Mouse (Mus musculus) cerebellum, postnatal 10 days (tissue): Measurements from ENCODE around the gene Rab25.

Experiments used
- DNase-seq, 2 experiments: peaks; one replicate each; pipeline ENCODE4 v3.0.0; 2021; ENCODE audit warnings: mixed read lengths in 2 of 2

Rab25 gene

GRCm38 (mm10) chr3:88566536-88567061, 18.5 kb upstream of the Rab25 start:
- DNase-seq = no peak

GRCm38 (mm10) chr3:88566116-88566515, 18.0 kb upstream of the Rab25 start:
- no peak for DNase-seq

- no peak for DNase-seq
Measured at GRCm38 (mm10) chr3:88563966-88564365, 15.9 kb upstream of the Rab25 start.

- DNase-seq = no peak
Measured at GRCm38 (mm10) chr3:88563442-88563841, 15.3 kb upstream of the Rab25 start.

- peak; percentile 71 to 78 for DNase-seq
Measured at GRCm38 (mm10) chr3:88561989-88562388, 13.9 kb upstream of the Rab25 start.

GRCm38 (mm10) chr3:88559596-88559995, 11.5 kb upstream of the Rab25 start:
- no peak for DNase-seq

- DNase-seq = no peak
Measured at GRCm38 (mm10) chr3:88556616-88557015, 8.5 kb upstream of the Rab25 start.

GRCm38 (mm10) chr3:88555731-88556130, 7.6 kb upstream of the Rab25 start:
- no peak for DNase-seq

GRCm38 (mm10) chr3:88555069-88555605, 7.0 kb upstream of the Rab25 start:
- no peak for DNase-seq

GRCm38 (mm10) chr3:88553880-88554586, 5.9 kb upstream of the Rab25 start:
- DNase-seq = peak; percentile 82 to 84

GRCm38 (mm10) chr3:88553525-88553879, 5.4 kb upstream of the Rab25 start, which contains the start of gene Ubqln4:
Ubqln4 (plus strand) TSS chr3:88553758.
- DNase-seq = peak; percentile 95 to 96

GRCm38 (mm10) chr3:88552676-88553524, 4.8 kb upstream of the Rab25 start, which contains the start of gene Lamtor2:
Lamtor2 (minus strand) TSS chr3:88553074.
- peak; percentile 99 for DNase-seq

GRCm38 (mm10) chr3:88552082-88552645, 4.1 kb upstream of the Rab25 start:
- no peak for DNase-seq

GRCm38 (mm10) chr3:88551586-88551985, 3.5 kb upstream of the Rab25 start:
- DNase-seq = no peak

- DNase-seq = no peak
Measured at GRCm38 (mm10) chr3:88546674-88547418, 1.3 kb downstream of the Rab25 start.

GRCm38 (mm10) chr3:88544955-88545591, 3.0 kb downstream of the Rab25 start:
- DNase-seq = no peak

- DNase-seq = peak; percentile 80 to 81
Measured at GRCm38 (mm10) chr3:88544514-88544913, 3.6 kb downstream of the Rab25 start.

GRCm38 (mm10) chr3:88543651-88544410, 4.3 kb downstream of the Rab25 start:
- peak in 1 of 2 experiments; percentile 59 for DNase-seq

- no peak for DNase-seq
Measured at GRCm38 (mm10) chr3:88543174-88543573, 4.9 kb downstream of the Rab25 start.

- DNase-seq = peak; percentile 66 to 68
Measured at GRCm38 (mm10) chr3:88542486-88542885, 5.6 kb downstream of the Rab25 start.
